Mouse (Mus musculus): ENCODE results near the gene Mrps12.
A peak's percentile ranks its signal among the peaks of the same experiment; 100 is the strongest.

Gene Mrps12

DNA sequence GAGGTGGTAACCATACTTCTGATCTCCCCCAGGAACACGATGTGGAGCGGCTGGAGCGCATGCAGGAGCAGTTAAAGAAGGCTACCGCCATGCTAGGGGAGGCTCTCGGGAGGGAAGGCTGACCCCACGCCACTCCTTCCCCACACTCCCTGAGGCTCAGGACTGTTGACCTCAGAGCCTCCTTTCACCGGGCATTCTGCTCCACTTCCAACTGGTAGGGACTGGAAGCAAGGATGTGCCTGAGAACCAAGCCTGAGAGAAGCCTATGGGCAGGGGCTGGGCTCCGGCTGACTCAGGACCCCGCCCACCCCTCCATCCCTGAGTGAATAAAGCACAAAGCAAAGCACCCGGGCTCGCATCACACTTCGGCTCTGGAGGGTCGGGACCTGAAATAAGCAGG lies 17.0 kb upstream of the Mrps12 start:
- no peak for DNase-seq (ENCODE audit: low spot score)

DNA sequence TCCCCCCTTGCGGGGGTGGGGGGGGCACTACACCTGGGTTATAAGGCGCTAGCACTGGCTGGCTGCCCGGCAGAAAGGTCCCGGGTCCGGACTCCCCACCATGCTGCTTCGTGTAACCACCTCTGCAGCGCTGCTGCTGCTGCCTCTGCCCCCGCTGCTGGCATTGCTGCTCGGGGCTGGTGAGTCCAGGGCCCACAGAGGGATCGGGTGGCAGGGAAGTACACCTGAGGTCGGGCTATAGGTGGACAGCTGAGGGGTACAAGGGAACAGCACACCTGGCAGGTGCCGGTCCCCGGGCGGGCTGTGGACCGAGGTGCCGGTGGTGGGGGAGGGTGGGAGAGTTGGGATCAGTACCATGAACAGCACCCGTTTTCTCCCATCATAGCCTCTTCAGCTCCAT lies 14.5 kb upstream of the Mrps12 start, which contains the start of gene Ccer2:
Gene Ccer2 (plus strand): TSS at position 96 of the 400 bp plus-strand sequence.
- DNase-seq (ENCODE audit: low spot score), result no peak

DNA sequence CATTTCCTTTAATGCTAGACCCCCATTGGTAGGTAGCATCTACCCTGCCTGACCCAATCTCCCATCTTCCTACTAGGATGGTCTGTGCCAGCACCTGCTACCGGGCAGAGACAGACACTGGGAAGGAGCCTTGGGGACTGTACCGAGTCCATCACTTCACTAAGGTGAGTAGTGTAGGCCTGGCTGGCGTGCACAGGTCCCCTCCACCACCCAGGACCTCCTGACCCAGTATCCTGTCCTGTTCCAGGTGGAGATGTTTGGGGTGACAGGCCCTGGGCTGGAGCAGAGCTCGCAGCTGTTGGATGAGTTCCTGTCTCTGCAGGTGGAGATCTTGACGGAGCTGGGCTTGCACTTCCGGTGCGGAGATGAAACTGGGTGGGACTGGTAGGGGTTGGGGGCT lies 8.3 kb upstream of the Mrps12 start:
- DNase-seq (ENCODE audit: low spot score), result no peak

DNA sequence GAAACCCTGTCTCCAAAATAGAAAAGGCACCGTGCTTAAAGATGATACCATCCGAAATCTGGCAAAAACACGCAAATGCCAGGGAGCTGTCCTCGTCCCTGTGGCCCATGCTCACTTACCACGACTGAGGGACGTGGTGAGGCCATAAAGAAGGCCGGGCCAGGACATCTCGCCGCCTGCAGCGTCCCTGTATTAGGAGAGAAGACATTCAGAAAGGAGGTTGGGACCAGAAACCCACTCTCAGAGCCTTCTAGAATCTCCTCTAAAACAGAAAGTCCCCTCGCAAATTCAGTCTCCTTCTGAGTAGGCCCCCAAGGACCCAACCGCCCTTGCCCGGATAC lies 282 bp downstream of the Mrps12 start:
- DNase-seq (ENCODE audit: low spot score), result no peak

DNA sequence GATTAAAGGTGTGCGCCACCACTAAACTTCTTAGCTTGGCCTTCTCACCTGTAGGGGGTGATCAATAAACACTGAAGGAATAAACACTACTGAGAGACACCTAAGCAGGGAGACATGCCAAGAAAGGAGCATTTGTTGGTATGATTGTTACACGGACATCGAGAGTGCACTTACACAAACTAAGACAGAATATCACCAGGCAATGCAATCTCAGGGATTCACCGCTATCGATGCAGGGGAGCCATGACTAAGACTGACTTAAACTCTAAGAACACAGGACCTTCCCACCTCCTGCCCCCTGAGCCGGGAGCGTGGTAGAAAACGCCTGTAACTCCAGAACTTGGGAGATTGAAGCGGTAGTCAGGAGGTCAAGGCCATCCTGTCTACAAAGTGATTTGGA lies 671 bp downstream of the Mrps12 start:
- DNase-seq (ENCODE audit: low spot score), result no peak

DNA sequence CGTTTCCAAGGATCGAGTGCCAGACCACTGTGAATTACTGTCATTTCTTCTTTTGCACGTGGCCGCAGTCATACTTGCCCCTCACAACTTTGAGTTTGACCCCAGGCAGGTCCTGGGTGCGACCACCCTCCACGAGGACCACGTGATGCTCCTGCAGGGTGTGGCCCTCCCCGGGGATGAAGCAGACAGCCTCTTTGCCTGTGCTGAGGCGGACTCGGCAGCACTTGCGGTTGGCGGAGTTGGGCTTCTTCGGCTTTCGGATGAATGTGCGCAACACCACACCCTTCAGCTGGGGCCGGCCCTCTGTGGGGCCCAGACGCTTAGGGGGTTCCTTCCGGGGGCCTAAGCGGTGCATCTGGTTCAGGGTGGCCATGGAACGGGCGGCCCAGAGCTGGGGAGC lies 1.8 kb downstream of the Mrps12 start:
- DNase-seq (ENCODE audit: low spot score), result no peak

DNA sequence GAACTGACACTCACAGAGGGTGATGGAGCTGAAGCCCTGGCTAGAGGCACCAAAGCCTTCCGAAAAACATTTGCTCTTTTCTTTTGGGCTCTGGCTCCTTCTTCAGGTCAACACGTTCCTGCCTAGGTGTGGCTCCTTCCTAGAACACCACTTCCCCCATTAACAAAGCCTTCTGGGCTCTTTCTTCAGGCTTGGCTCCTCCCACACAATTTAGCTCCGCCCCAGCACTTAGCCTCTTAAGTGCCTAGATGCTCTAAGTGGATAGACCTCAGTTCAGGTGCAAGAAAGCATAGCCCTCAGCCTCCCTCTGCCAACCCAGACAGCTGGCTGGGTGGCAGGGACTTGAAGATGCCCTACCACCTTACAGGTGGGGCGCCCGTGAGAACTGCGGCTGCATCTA lies 5.9 kb downstream of the Mrps12 start:
- no peak for DNase-seq (ENCODE audit: low spot score)

DNA sequence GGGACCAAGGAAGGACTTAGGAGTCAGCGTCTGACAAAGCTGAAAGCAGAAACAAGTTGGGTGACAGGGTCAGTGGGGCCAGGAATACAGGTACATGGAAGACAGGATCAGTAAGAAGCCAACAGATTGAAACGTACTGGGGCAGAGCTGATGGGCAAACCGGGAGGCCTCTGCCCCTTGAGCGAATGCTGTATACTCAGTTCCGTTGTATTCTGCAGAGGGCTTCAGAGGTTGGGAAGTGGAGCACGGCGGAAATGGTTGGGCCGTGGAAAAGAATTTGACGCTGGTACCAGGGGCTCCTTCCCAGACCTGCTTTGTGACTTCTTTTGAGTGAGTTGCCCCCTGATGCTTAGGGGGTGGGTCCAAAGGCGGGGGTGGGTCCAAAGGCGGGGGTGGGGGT lies 8.4 kb downstream of the Mrps12 start:
- DNase-seq (ENCODE audit: low spot score), result no peak

DNA sequence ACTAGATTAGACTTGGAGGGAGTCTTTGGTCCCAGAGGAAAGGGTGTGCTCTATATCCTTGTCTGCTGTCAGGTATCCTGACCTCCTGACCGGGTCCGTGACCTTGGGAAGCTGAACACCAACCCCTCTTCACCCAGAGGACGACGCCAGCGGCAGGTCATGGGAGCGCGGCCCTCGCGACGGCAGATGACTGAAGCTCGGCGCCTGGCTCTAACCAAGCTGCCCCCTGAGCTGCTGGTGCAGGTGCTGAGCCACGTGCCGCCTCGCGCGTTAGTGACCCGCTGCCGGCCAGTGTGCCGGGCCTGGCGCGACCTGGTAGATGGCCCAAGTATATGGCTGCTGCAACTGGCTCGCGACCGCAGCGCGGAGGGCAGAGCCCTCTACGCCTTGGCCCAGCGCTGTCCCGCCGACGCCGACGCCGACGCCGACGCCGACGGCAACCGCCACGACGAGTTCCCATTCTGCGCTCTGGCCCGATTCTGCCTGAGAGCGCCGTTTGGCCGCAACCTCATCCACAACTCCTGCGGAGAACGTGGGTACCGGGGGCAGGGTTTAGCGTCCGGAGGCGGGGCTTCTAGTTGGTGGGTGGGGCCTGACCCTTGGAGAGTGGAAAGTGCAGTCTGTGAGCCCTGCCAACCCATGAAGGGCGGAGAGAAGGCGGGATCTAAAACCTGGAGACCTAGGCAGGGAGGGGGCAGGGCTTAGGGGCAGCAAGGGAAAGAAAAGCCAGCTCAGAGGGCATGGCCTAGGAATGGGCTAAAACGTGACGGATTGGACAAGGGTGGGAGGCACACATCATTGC lies 9.1 kb downstream of the Mrps12 start:
- no peak for DNase-seq (ENCODE audit: low spot score)

DNA sequence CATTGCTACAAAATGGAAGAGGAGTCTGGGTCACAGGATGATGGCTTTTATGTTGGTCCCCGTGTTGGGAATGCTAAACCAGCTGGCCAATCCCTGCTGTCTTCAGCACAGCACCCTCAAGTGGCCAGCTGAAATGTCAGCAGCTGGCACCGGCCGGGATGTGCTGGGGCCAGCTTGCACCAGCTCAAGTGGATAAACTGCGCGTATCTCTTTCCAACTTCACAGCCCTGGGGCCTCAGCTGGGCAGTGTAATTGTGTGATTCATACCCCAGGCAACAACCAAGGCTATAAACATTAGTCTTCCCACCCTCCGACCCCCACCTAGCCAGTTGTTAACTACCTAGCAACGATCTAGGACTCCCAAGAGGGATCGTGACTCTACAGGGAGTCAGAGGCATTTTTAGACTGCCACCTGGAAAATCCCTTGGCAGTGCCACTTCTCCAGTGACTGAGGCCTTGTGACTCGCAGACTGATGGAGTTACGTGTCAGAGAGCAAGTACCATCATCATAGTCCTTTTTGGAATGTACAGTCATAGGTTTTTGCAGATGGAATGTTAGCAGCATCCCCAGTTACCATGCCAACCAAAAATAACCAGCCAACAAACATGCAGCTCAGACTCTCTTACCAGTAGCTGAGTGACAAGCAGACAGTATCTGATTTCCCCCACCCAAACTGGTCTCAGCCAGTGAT lies 13.8 kb downstream of the Mrps12 start:
- DNase-seq (ENCODE audit: low spot score), result peak; percentile 44

DNA sequence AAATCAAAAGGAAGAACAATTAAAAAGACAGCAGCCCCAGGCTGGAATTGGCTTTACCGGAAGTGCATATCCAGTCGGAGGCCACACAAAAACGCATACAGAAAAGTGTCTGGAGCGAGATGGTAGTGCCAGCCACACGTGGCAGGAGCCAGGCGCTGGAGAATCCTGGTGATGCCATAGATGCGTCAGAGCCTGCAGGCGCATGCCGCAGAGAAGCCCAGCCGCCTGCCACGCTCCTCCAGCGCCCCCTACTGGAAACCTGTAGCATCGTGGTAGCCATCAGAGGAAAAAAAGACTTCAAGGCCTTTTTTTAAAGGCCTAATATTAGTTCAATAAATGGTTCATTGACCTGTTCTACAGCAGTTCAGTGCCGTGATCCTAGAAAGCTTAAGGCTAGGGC lies 15.0 kb downstream of the Mrps12 start:
- DNase-seq (ENCODE audit: low spot score), result peak; percentile 68

DNA sequence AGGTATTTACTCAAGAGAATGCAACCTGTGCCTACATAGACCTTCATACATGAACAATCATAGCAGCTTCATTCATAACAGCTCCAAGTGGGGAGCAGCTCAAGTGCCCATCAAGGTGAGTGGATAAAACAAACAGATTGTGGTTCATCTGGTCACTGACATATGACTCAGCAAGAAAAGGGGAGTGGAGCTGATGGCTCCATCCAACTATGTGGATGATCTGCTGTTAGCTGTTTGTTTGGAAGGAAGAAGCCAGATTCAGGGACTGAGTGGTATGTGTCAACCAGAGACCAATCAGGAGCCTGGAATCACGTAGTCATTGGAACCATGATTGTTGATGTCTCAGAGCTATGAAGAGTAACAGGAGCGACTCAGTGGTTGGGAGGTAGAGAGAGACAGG lies 17.0 kb downstream of the Mrps12 start:
- DNase-seq (ENCODE audit: low spot score), result no peak

DNA sequence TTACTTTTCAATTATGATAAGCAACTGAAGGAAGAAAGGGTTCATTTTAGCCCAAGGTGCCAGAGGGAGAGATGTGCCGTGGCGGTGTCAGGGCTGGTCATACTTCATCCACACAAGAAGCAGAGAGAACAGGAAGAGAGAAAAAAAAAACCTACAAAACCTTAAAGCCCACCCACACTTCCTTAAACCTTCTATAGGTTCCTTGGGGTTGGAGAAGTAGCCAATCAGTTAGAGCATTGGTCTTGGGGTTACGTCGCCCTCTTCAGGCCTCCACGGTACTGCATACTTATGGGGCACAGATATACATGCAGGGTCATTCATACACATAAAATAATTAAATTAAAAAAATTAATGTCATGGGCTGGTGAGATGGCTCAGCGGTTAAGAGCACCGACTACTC lies 19.5 kb downstream of the Mrps12 start:
- DNase-seq (ENCODE audit: low spot score), result no peak

DNA sequence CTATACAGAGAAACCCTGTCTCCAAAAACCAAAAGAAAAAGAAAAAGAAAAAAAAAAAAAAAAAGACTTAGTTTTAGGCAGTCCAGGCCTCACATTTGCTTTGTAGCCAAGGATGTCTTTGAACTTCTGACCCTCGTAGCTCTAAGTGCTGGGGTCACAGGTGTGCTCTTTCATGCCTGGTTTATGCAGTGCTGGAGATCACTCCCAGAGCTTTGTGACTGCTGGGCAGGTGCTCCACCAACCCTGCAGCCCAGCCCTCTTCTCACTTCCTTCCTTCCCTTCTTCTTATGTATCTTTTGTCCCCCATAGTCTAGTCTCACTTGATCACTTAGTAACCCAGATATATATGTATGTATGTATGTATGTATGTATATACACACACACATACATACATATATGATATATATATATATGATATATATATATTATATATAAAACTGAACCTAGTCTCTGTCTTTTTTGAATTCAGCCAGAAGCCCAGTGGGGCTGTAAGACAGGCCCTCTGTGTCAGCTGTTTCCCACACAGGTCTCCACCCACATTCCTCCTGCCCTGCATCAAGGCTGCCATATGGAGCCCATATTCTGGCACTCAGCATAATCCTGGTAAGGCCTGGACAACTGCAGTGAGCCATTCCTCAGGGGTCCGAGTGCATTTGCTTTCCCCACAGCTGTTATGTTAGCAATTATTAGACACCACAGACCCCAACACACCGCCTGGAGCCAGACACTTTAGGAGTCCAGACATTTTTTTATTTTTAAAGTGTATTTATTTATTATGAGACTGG lies 20.7 kb downstream of the Mrps12 start:
- DNase-seq (ENCODE audit: low spot score), result no peak

DNA sequence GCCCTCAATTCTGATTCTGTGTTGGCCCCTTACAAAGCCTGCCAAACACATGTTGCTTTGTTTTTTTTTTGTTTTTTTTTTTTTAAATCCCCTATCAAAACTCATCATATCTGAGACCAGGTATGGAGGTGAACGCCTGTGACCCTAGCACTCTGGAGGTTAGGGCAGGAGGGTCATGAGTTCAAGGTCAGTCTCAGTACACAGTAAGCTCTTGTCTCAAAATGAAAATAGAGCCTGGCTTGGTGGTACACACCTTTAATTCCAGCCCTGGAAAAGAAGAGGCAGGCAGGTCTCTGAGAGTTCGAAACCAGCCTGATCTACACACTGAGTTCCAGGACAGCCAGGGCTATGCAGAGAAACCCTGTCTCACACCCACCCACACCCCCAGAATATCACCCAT lies 22.0 kb downstream of the Mrps12 start:
- no peak for DNase-seq (ENCODE audit: low spot score)

DNA sequence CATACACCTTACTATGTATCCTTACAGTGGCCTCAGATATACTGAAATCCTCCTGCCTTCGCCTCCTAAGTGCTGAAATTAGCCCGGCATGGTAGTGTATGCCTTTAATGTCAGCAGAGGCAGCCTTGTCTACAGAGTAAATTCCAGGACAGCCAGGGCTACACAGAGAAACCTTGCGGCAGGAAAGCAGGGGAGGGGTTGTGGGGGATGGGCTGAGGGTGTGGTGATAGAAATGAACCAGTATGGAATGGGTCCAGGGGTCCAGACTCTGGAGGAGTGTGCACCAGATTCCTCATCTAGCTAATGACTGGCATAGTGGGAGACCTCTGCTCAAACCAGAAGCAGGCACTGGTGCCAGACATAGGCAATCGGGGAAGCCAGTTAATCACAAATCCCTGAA lies 22.5 kb downstream of the Mrps12 start:
- DNase-seq (ENCODE audit: low spot score), result no peak

DNA sequence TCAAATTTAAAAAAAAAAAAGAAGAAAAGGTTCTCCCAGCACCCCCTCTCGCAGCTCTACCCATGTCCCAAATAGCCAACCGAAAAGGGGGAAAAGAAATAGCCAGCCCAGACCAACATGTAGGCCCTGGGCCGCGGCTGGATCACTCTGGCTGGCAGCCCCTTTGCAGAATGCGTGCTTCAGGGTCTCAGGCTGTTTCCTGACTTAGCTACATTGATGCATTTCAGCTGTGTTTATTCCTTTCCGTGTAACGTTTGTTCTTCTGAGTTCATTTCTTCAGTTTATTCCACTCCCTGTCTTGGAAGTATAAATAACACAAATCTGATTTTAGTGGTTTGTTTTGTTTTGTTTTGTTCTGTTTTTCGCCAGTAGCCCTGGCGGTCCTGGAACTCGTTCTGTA lies 23.9 kb downstream of the Mrps12 start:
- DNase-seq (ENCODE audit: low spot score), result no peak

DNA sequence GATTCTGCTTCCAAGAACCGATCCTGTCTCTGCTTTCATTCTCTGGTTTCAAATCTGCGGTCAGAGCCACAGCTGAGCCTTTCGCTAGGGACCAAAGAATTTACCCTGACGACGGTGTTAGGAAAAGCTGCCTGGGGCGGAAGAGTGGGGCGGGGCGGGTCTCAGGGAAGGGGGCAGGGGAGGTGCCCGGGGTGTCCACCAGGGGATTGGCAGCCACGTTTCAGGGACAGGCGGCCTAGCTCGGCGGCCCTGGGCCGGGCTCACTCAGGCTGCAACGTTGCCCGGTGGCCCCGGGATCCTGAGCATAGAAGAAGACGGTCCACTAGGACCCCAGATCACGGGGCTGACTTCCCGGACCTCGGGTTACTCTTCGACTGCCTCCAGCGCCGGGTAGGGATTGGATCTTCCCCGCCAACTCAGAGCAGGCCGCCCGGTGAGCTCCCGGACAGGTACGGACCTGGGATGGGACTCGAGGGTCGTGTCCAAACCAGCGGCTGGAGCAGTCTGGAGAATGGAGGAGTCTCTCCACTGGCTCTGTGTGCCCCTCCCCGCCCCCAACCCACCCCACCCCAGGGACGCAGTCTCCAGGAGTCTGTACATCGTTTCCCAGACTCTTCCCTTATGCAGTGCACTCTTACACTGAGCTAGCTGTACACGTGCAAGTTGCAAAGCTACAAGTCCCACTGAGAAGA lies 24.9 kb downstream of the Mrps12 start, which contains the start of gene Fbxo17:
Gene Fbxo17 (plus strand): TSS at position 215 of the 692 bp plus-strand sequence.
- DNase-seq (ENCODE audit: low spot score), result no peak

DNA sequence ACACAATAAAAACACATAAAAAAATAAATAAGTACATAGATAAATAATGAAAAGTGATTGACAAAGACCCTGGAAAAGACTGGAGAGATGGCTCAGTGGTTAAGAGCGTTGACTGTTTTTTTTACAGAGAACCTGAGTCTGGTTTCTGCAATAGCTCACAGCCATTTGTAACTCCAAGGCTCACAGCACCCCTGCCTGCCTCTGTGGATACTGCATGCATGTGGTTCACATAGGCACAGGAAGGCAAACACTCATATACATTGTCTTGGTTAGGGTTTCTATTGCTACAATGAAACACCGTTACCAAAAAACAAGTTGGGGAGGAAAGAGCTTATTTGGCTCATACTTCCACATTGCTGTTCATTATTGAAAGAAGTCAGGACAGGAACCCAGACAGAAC lies 26.0 kb downstream of the Mrps12 start:
- no peak for DNase-seq (ENCODE audit: low spot score)

DNA sequence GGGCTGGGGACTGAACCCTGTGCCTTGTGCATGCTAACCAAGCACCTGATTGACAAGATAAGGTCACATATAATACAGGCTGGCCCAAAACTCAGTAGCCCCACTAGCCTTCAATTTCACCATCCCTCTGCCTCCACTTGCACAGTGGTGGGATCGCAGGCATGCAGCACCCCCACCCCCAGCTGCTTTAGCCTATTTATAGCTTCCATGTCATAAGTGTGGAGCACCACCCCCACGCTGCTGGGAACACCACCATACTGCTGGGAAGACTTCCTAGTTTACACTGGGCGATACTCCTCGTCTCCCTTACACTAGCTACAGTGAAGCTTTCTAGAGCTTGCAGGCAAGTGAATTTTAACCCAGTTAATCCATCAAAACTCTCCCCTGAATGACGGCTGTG lies 27.0 kb downstream of the Mrps12 start:
- no peak for DNase-seq (ENCODE audit: low spot score)

DNA sequence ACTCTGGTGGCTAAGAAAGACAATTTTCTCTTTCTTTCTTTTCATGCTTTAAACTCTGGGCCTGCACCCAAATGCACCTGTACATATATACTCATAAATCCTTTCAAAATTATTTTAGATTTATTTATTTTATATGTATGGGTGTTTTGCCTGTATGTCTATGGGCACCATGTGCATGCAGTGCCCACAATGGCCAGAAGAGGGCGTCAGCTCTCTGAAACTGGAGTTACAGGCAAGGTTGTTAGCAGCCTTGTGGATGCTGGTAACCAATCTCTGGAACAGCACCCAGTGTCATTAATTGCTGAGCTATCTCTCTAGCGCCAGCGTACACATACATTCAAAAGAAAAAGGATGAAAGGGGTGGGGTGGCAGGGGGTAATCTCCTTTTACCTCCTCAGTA lies 30.7 kb downstream of the Mrps12 start:
- DNase-seq (ENCODE audit: low spot score), result no peak

DNA sequence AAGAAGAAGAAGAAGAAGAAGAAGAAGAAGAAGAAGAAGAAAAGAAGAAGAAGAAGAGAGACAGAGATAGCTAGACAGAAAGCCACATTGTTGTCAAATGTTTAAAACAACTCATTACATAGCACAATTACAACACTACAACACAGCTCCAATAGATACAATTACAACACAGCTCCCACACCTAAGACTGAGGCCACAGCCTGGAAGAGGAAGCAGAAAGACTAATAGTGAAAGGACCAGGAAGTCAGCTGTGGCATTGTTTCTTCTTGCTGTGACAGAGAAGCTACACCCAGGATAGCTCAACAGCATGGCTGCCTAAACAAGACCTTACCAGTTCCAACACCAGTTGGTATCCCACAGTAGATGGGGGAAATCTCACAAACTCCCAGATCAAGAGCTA lies 32.2 kb downstream of the Mrps12 start:
- no peak for DNase-seq (ENCODE audit: low spot score)
